Mouse (Mus musculus) urinary bladder, postnatal 25 days (tissue): ENCODE data around the gene Cops3.
A peak's percentile ranks its signal among the peaks of the same experiment; 100 is the strongest.
"Not testable (repeated sequence)": the region's sequence is repeated elsewhere in the genome, so short reads cannot be mapped to it uniquely, and the experiment has no call there.

Source experiments
- DNase-seq: peaks from one replicate; pipeline ENCODE4 v3.0.0; 2022; ENCODE audit warnings: low spot score

Gene Cops3

GRCm38 (mm10) chr11:59839459-59840126 lies at the start of gene Cops3:
Cops3 (minus strand) TSS chr11:59839838.
- peak; percentile 88 for DNase-seq

DNA sequence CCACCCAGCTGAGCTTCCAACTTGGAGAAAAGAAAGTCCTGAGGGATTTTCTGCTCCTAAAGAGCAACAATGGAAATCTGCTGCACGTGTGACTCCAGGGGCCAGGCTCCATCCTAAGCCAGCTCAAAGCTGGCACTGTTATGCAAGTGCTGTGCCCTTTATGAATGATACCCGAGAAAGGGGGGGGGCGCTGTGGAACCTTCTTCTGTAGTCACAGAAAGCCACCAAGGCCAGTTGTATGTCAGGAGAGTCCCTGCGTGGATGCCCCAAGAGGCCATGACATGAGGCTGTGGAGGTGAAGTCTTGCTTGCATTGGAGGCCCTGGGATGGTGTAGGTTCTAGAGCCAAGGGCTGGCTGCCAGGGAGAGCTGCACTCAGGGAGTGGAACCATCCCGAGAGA lies 48.5 kb upstream of the Cops3 start:
- DNase-seq, result no peak

DNA sequence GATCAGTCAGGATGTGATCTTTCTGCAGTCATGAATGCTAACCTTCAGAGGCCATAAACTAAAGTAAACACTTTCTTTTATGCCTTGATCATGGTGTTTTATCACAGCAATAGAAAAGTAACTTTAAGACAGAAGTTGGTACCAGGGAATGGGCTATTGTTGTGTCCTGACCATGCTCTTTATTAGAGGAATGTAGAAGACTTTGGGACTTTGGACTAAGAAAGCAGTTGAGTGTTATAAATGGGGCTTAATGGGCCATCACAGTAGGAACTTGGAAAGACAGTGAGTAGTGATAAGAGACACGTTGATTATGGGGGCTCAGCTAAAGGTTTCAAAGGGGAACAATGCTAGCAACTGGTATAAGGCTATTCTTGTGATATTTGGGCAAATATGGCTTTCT lies 47.3 kb upstream of the Cops3 start:
- DNase-seq, result no peak

GRCm38 (mm10) chr11:59885217-59885986 lies 45.8 kb upstream of the Cops3 start:
- DNase-seq, result no peak

- DNase-seq, result peak; percentile 70
These were observed 40.4 kb upstream of the Cops3 start for GRCm38 (mm10) chr11:59880031-59880430.

DNA sequence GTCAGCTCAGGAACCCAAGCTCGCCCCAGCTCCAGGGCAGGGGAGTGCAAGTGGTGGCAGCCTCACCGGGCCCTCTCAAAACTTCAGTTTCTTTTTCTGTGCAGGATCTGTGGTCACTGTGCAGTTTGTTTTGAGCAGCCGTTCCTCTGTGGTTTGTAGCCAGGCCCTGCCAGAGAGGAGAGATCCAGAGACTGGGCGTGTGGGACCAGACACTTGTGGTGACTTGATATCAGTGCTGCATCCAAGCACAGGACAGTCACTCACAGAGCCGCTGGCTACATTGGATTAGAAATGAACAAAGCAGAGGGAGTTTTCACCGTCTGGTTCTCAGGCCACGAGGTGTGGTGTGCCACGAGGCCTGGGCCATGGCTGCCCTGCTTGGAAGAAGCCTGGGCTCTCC lies 32.5 kb upstream of the Cops3 start:
- no peak for DNase-seq

- no peak for DNase-seq
These were observed 24.7 kb upstream of the Cops3 start for GRCm38 (mm10) chr11:59864316-59864715.

DNA sequence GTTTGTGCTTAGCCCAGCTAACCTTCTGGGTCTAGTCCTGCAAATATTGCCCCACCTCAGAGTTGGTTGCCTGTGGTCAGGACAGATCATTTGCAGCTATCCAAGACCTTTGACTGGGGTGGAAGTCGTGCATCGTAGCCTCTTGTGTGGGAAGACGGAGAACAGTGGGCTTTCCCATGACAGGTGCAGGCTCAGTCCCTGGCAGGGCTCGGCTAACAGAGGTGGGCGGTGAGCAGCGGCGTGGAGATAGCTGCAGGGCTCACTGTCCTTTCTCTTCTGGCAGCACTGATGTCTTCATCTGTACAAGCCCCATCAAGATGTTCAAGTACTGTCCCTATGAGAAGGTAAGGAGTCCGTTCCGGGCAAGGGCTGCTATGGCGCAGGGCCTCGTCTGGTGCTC lies 20.8 kb upstream of the Cops3 start:
- DNase-seq, result no peak

DNA sequence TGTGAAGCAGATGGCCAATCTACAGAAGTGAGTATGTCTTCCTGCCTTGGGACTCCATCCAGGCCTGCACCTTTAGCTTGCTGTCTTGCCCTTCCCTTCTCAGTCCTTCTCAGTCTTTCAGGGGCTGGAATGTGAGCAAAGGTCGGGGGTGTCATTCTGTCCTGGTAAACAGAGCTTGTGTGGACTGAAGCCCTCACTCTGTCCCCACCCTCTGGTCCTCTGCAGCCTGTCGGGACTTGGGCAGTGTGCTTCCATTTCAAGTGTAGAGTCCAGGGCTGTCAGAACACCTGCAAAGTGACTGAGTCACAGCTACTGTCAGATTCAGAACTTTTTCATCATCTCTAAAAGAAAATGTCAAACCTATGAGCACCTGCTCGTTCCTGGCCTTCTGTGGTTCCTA lies 13.2 kb upstream of the Cops3 start:
- no peak for DNase-seq

- DNase-seq, result peak; percentile 78
These were observed 8.6 kb upstream of the Cops3 start for GRCm38 (mm10) chr11:59847891-59848884.

GRCm38 (mm10) chr11:59847131-59847530 lies 7.5 kb upstream of the Cops3 start:
- peak; percentile 21 for DNase-seq

GRCm38 (mm10) chr11:59846311-59846710 lies 6.7 kb upstream of the Cops3 start:
- no peak for DNase-seq

DNA sequence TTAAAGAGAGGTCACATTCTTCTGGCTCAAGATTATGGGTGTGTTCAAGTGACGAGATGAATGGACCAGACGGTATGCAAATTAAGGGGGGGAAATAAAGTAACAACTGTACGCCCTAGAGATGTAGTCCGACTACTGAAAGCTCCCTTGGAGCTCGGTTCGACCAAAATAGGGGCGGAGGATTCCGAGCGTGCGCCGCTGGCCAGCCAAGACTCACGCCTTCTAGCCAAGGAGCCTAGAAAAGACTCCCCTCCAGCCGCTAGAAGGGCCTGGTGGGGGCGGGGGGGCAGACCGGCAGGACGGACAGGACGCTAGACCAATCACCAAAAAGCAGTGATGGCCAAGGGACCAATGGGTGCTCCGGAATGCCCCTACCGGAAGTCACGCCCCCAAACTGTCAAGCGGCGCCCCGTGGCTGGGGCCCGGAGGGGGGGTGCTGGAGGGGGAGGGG lies 605 bp downstream of the Cops3 start, which contains the start of gene Nt5m:
Gene Nt5m, plus strand, starts transcription at position 440 of the 451 bp plus-strand sequence.
- peak; percentile 92 for DNase-seq

DNA sequence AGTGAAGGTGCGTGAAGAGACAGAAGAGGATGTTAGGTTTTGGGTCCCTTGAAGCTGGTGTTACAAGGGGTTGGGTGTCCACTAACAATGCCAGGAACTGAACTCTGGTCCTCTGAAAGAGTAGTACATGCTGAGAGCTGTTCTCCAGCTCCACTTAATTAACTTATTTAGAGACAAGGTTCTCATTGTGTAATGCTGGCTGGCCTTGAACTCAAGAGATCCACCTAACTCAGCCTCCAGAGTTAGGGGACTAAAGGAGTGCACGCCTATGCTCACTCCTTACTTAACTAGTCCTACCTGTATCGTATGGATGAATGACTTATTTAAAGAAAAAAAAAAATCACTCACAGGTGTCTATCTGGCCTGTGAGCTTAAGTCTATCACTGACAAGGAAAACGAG lies 1.2 kb downstream of the Cops3 start:
- DNase-seq, result no peak

DNA sequence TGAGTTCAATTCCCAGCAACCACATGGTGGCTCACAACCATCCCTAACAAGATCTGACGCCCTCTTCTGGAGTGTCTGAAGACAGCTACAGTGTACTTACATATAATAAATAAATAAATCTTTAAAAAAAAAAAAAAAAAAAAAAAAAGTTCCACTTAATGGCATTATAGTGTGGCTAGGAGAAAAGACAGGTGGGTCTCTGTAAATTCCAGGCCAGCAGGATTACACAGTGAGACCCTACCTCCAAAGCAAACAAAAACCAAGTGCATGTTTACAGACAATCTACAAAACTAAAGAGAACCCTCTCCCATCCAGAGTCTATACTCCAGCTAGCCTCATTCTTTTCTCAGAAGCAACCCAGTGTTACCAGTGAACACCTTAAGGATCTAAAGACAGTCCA lies 1.8 kb downstream of the Cops3 start:
- DNase-seq, result not testable (repeated sequence)

DNA sequence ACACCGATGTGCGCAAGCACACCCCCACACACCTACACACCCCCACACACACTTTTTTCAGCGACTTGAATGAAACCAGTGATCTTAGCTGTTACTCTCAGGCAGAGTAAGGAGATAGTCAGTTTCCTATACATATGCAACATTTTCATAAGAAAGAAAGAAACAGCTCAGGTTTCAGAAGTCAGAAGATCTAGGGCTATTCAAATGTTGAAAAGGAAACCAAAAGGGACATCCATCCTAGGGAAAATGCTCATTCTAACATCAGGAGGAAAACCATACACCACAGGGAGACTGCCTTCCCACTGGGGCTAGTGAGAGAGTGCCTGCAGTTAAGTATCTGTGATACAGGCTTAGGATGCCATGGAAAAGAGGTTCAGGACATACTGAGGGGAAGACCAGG lies 18.0 kb downstream of the Cops3 start:
- DNase-seq, result no peak

- DNase-seq, result no peak
These were observed 21.7 kb downstream of the Cops3 start for GRCm38 (mm10) chr11:59817916-59818315.

GRCm38 (mm10) chr11:59815482-59816065 lies 24.1 kb downstream of the Cops3 start:
- DNase-seq, result no peak

- DNase-seq, result no peak
These were observed 24.7 kb downstream of the Cops3 start for GRCm38 (mm10) chr11:59814936-59815335.

- no peak for DNase-seq
These were observed 25.3 kb downstream of the Cops3 start for GRCm38 (mm10) chr11:59814311-59814710.

DNA sequence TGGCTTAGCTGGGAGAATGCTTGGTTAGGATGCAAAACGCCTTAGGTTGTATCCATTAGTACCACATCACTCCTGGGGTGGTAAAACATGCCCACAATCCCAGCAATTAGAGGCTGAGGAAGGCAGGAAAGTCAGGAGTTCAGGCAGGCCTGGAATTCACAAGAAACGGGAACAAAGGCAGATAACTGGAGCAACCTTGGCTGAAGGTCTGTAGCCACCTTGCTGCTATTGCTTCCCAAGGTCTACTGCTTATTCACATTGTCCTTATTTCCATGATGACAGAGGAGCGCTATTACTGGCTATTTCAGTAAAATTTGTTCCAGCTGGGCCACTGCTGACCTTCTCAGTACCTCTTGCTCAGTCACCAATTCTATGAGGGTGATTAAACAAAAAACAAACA lies 26.4 kb downstream of the Cops3 start:
- no peak for DNase-seq

DNA sequence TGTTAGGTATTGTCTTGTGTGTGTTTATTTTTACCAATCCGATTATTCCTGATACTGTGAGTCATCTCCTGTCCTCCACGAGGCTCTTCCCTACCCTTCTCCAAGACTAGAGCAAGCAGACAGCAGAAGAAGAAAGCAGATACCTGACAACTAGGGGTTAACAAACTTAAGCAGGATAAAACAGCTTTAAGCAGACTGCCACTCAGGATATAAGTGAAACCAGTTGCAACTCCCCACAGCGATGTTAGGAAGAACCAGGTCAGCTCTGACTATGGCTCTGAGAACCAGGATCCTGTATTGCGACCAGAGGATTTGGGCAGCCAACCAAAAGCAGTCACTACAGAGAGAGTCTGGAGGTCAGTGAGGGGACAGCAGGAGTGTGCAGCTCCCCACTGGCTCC lies 28.4 kb downstream of the Cops3 start:
- no peak for DNase-seq
